ENCODE assay signal across 8 mouse cellular contexts in the genomic region with DNA sequence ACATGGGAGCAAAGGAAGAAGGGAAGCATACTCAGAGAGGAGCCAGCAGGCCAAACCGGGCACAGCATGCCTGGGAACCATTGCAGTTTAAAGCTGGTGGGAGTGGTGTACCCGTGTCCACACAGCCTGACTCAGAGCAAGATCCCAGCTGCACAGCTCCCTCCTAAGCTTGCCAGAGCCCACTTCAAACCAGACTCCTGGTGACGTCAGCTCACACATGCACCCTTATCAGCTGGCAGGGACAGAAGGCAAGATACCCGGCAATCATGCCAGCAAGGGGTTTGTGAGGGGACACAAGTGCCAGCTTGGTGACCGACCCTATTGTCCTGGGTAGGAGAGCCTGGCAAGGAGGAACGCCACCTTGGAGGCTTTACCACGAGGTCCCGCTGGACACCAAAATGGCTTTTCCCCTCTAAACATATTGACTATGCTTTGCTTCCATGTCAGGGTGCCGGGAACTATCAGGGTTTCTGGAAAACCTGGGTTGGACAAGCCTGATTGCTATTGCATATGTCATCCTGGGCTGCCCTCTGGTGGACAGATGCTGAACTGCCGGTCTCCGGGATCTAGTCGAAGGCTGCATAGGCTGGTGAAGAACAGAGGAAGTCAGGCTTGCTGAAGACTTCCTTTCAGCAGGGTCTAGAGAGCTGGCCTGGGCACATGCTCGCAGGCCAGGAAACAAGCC. TPM values are rescaled to one million over a fixed set of nuclear protein-coding genes. Genes with fewer than 3 reads are reported as not detected.
A peak's percentile ranks its signal among the peaks of the same experiment; 100 is the strongest.
DNase-seq lines count a peak whose midpoint lies in the region; ATAC-seq lines count a peak whose summit lies in the region.

No protein-coding gene starts in this region.

- WGBS in hindbrain, embryonic 13.5 days, result 5% methylated on average over 13 of the region's 13 CpGs

- H3K27me3 ChIP-seq in hindbrain, embryonic 13.5 days, result peaks cover 15% of the 10 kb centered on the region

- H3K4me3 ChIP-seq in hindbrain, embryonic 13.5 days, result peak overlapping the region; percentile 5

- peak overlapping the region; percentile 99 for H3K27ac ChIP-seq in hindbrain, embryonic 13.5 days

- DNase-seq in NIH3T3 (ENCODE audit: low read depth), result peak; percentile 92
- DNase-seq in cerebellum, postnatal 10 days, result peak; percentile 99 to 100
- peak; percentile 94 to 100 for DNase-seq in frontal cortex, postnatal 14 days (ENCODE audit: low spot score in 2 of 2)
- DNase-seq in layer of hippocampus, postnatal 14 days (ENCODE audit: low spot score in 2 of 2), result peak; percentile 99
- peak; percentile 89 for DNase-seq in lung, postnatal 25 days (ENCODE audit: low spot score)
- peak; percentile 100 for DNase-seq in retina, embryonic 14.5 days (ENCODE audit: low spot score)
- peak; percentile 79 to 88 for DNase-seq in thymus, postnatal 36 days

- H3K9ac ChIP-seq in hindbrain, embryonic 13.5 days, result peak overlapping the region; percentile 53

- peaks cover 19% of the 10 kb centered on the region for H3K36me3 ChIP-seq in hindbrain, embryonic 13.5 days

- H3K9me3 ChIP-seq in hindbrain, embryonic 13.5 days, result peaks cover 8% of the 10 kb centered on the region; the same call in 1 of the 2 replicates

- peak overlapping the region; percentile 48 for H3K4me2 ChIP-seq in hindbrain, embryonic 13.5 days

- peak; percentile 60 for ATAC-seq in hindbrain, embryonic 13.5 days (ENCODE audit: low FRiP score)

- peaks cover 40% of the 10 kb centered on the region for H3K4me1 ChIP-seq in hindbrain, embryonic 13.5 days (replicated peaks)

RNA-seq across cellular contexts. Expression of a gene that starts 52.0 kb away (rescaled TPM):
- polyA plus RNA-seq in hindbrain, embryonic 13.5 days (2015; fragmentation: Nextera tagmentation; extraction: Ambion mirVana), result not detected in 2 replicates
- total RNA-seq in layer of hippocampus, postnatal 14 days (2021), result not detected

Comparison
In these comparisons a context has a peak if more than half of its experiments do, and no peak if none do; other contexts are left out.
1. Peak in every context shown above with its lines: DNase-seq, ATAC-seq, H3K4me3 ChIP-seq and H3K27ac ChIP-seq.